Mouse (Mus musculus) T-helper 2 cell (primary cell): Measurements from ENCODE around the gene Slc12a3.

ENCODE experiments used
- in situ Hi-C: fragments of 300-600 bp; cut with MboI, MseI; formaldehyde crosslinking; loops from one replicate; pipeline ENCODE4 v1.15.1; 2025; ENCODE audit warnings: high pct_unique_total_duplicates

Slc12a3 gene

DNA sequence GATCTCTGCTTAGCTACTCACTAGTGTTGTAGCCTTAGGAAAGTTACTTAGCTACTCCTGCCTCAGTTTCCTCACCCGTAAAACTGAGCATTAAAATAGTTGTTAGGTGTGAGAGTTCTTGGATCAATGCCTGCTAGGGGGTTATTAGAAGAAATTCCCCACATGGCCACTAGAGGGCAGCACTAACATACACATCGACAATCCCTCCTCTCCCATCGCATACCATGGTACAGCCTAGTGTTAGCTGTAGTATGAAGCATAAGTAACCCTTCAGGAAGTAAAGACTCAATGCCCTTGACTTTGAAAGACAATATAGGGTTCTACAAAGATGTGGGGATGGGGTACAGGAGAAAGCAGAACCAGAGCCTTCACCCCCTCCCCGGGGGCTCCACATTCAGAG lies 1.7 kb downstream of the Slc12a3 start:
- in situ Hi-C loops, result loop anchor here (5.0 kb wide), 1 partner anchor 147 kb away; no protein-coding TSS in a partner anchor

DNA sequence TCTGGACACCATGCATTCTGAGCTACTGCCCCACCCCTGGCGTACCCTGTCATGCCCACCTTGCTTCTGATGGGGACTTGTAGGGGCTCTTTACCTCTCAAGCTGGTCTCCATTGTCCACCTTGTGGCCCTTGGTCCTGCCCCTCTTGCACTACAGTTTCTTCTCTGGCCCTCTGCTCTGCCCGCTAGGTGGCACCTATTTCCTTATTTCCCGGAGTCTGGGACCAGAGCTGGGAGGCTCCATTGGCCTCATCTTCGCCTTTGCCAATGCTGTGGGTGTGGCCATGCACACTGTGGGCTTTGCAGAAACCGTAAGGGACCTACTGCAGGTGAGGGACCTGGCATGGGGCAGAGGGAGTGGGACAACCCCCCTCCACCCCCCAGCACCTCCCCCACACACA lies 4.3 kb downstream of the Slc12a3 start:
- in situ Hi-C loops, result loop anchor here (5.0 kb wide), 1 partner anchor 144 kb away; no protein-coding TSS in a partner anchor

DNA sequence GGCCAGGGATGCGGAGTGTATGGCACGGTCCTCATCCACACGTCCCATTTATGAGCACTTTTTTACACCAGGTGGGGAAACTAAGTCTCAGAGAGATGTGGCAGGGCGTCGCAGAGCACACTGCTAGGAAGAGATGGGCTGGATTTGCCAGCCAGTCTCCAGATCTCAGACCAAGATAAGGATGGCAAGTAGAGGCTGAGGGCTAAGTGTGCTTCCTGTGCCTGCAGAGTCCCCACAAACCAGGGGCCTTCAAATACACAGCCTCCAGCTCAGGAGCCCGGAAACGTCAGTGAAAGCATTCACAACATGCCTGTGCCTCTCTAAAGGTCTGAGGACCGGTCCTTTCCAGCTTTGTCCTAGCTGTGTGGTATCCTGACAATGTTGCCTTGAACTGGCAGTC lies 8.6 kb downstream of the Slc12a3 start:
- in situ Hi-C loops, result loop anchor here (5.0 kb wide), 1 partner anchor 65 kb away; no protein-coding TSS in a partner anchor

DNA sequence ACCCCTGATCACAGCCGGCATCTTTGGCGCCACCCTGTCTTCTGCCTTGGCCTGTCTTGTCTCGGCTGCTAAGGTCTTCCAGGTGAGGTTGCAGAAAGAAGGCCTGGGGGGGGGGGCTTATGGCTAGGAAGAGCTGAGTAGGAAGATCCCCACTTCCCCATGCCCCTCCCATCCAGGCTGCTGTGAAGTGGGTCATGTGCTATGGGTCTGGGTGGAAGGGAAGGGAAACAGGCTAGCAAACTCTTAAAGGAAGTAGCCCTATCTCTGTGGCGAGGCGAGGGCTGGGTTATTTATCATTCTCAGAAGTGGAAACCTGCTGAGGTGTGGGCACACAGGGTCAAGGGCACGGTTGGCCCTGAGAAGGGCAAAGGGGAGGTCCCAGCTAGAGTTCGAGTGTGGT lies 11.8 kb downstream of the Slc12a3 start:
- in situ Hi-C loops, result no loop called here

DNA sequence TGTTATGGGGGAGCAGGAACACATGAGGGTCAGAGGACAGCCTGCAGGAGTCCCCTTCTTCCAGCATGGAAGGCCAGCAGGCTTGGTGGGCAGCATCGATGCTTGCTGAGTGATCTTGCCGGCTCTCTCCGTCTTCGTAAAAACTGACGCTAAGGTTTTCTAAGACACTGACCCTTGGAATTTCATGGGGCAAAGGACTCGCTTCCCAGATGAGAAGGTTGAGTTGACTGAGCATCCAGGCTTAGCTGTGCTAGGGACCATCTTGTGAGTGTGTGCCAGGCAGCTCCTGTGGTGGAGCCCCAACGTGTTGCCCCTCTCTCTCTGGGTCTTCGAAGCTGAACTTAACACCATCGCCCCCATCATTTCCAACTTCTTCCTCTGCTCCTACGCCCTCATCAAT lies 13.7 kb downstream of the Slc12a3 start:
- in situ Hi-C loops, result no loop called here

DNA sequence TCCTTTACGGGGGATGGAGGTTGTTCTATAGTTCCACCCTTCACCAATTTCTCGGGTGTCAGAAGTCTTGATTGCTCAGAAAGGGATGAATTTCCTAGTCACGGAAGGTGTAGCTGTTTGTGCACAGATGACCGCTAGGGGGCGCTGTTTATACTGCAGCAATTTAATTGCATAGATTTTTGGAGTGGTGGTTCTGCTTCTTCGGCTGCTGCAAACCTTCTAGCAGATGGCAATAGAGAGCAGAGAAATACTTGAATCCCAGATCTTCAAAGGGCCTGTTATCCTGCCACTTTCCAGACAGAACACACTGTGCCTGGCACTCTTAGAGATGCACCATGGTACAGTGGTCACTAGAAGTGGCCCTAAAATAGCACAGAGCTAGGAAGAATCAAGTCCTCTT lies 14.3 kb downstream of the Slc12a3 start:
- in situ Hi-C loops, result no loop called here

DNA sequence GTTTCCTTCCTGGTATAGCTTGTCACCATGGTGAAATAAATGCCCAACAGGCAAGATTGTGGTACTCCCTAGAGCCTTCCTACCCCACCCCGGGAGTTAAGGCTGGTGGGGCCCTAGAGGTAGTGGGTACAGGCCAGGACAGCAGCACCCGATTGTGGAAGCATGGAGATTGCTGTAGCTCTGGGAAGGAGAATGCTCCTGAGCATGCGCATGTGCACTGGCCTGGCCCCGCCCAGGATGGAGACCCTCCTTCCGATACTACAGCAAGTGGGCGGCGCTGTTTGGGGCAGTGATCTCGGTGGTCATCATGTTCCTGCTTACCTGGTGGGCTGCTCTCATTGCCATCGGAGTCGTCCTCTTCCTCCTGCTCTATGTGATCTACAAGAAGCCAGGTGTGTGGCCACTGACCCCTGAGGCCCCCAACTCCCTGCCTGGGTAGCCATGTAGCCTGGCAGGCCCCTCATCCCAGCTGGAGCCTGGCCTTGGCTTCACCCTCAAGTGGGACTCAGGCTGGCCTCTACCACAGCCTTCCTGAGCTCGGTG lies 14.8 kb downstream of the Slc12a3 start:
- in situ Hi-C loops, result no loop called here

DNA sequence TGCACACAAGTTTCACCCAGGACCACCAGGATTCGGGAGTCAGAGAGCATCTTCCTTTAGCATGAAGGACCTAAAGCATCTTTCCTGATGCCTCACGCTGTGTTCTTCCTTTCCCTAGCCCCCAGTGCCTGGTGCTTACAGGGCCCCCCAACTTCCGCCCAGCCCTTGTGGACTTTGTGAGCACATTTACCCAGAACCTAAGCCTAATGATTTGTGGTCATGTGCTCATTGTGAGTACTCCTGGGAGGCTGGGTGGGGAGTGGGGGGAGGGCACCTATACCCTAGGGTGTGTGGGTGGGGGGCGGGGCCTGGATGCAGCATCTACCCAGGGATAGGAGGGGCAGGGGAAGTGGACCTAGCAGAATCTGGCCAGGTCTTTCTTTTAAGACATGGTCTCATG lies 16.7 kb downstream of the Slc12a3 start:
- in situ Hi-C loops, result no loop called here

DNA sequence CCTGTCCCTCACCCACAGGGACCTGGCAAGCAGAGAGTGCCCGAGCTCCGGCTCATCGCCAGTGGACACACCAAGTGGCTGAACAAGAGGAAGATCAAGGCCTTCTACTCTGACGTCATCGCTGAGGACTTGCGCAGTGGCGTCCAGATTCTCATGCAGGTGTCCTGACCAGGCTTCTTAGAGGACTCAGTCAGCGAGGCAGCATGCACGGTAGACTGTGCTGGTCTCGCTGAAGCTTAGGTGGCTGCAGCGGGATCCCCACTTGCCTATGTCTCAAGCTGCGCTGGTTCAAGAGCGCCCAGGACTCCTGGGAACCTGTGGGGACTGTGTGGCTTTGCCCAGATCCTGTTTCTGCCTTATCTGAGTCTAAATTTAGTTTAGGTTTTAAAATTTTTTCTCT lies 17.3 kb downstream of the Slc12a3 start:
- in situ Hi-C loops, result no loop called here

DNA sequence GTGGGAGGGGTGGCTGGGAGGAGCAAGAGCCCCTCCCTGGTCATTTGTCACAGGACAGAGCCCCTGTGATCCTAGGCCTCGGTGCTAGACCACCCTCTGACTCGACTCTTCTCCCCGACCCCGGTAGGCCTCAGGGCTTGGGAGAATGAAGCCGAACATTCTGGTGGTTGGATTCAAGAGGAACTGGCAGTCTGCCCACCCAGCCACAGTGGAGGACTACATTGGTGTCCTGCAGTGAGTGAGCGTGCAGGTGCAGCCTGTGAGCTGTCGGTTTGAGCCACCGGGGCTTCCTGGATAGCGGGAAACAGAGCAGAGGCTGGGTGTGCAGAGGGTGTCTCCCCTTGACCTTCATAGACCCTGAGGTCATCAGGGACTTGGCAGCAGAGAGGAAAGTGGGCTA lies 19.4 kb downstream of the Slc12a3 start:
- in situ Hi-C loops, result no loop called here

DNA sequence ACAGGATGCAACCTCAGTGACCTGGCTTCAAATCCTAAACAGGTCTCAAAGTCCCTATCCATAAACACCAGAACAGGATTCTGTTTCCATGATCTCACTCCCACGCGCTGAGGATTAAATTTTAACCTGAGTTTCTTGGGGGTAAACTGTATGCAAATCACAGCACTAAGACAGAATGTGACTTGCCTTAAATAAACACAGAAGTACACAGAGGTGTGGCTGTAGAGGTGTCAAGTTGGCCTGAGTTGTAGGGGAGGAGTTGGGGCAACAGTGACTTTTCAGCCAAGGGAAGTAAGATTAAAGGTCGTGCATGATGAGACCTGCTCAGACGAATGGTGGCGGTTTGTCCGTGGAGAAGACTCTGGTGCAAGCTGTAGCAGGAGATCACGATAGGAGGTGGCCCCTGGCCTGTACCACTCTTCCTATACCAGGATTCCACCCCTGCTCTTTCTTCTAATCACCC lies 25.1 kb downstream of the Slc12a3 start:
- in situ Hi-C loops, result no loop called here

DNA sequence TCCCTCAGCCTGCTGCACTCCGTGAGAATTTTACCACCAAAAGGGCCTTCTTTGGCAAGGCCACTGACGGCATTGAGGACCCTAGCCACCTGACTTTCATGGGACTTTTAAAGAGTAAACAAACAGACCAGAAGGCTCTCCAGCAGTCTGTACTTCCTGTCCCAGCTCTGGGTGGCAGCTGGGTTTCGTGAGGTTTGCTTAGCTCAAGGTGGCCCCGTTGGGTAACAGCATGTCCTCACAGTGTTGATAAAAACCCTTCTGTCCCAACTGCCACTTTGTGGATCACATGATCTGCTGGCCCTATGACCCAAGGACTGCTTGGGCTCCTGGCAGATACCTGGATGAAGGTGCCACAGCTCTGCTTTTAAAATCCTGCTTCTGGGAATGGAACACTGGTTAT lies 25.6 kb downstream of the Slc12a3 start:
- in situ Hi-C loops, result no loop called here

DNA sequence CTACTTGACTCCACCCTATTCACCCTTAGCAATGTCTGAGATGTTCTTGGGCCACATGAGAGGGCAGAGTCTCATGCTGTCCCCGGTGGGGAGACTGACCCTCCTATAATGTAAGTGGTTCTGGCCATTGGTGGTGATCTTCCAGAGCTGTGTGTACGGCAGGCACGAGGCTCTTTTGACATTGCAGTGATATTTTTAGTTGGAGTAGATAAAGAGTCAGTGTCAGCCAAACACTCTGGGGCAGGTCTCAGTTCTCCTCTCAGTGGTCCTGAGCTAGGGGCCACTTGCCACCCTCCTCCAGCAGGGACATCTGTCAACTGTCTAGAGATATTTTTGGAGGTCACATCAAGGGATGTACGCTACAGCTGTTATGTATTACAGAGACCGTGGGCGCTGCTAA lies 28.2 kb downstream of the Slc12a3 start:
- in situ Hi-C loops, result no loop called here

DNA sequence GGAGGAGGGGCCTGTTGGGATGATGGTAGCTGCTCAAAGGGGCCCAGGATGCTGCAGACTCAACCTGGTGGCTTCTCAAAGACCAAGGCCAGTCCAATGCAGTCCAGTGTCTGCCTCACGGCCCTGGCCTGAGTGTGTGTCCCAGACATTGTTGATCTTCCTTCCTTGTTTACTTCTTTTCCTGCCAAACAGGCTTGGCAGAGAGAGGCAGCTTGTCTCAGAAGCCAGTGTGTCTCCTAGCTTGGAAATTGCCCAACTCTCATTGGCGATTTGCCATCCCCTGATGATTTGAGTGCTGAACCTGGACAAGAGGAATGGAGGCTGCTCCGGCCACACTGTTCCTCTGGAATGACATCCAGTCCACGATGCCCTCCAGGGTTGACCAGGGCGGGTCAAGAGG lies 29.5 kb downstream of the Slc12a3 start:
- in situ Hi-C loops, result no loop called here

DNA sequence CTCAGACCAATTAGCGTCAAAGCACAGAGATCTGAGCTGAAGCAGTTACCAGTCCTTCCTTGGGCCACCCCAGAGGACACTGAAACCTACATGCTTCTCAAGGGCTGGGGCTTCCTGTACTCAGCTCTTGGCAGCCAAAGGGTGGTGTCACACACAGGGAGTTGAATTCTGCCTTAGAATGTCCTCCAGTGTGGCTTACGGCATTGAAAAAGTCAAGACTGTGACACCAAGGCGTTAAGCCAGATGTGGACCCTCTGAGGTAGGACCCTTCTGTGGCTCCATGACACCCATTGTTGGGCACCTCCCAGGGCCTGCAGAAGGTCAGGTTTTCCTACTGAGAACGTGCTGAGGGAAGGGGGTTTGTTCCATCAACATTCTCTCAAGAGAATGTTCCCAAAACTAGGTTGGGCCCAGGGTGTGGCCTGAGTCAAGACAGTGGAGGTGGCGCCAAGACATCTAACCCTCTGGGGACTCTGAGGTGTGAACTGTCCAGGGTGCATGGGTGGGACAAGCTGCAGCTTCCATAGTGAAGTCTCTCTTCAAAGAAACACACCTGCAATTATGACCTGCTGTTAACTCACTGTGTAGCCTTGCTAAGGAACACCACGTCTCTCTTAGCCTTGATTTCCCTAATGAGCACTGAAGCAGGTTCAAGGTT lies 32.9 kb downstream of the Slc12a3 start:
- in situ Hi-C loops, result no loop called here

DNA sequence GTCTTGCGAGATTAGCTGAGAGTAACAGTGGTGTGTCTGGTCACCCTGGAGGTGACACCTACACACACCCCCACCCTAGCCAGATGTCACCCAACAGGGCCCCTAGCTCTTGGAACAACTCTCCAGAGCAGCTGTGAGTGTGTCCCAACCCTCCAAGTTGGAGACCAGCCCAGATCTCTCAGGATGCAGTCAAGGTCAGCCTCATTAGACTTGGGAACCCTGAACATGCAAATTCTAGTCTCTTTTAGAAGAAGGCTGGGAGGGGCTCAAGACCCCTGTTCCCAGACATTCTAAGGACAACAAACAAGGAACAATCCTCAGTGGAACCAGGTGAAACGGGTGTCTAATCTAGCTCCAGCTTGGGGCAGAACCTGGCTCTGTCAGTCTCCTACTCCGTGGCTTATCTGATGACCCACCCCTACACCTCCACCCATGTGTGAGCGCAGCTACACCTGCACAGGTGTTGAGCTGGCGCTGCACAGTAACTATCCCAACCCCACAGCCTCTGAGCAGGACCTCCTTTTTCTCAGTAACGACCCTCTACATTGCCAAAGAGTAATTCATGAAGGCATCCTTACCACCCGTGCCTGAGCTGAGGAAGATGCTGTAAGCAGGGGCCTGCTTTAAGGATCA lies 33.7 kb downstream of the Slc12a3 start:
- in situ Hi-C loops, result no loop called here

DNA sequence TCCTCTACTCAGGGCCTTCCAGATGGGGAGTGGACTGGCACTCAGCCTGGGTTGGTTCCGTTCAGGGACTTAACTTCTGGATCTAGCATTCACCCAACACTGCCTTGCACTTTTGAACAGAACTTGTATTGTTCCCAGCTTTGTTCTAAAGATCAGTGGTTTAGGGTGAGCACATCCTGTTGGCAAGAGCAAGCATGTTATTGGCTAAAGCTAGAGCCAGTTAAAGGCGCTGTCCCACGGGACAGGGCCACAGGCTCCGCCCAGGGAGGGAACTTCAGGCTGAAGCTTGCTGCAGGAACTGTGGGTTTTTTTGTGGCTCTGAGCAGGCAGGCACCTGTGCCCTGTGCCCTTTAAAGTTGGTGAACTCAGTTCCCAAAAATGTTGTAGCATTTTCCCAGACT lies 34.3 kb downstream of the Slc12a3 start:
- in situ Hi-C loops, result no loop called here

DNA sequence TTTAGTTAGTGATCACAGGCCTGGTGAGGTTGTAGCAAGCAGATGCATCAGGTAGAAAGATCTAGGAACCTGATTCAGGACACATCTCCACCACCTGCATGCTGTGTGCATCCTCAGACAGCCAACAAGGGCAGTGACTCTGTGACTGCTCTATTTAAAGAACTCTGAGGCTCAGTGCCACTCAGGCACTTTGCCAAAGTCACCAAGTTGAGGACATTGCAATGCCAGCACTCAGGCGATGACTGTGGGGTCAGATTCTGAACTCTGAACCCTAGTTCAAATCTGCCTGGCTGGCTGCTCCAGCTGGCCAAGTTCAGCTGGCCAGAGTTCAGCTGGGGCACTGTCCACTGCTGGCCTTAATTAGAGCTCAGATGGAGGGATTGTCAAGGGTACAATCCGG lies 34.9 kb downstream of the Slc12a3 start:
- in situ Hi-C loops, result no loop called here

DNA sequence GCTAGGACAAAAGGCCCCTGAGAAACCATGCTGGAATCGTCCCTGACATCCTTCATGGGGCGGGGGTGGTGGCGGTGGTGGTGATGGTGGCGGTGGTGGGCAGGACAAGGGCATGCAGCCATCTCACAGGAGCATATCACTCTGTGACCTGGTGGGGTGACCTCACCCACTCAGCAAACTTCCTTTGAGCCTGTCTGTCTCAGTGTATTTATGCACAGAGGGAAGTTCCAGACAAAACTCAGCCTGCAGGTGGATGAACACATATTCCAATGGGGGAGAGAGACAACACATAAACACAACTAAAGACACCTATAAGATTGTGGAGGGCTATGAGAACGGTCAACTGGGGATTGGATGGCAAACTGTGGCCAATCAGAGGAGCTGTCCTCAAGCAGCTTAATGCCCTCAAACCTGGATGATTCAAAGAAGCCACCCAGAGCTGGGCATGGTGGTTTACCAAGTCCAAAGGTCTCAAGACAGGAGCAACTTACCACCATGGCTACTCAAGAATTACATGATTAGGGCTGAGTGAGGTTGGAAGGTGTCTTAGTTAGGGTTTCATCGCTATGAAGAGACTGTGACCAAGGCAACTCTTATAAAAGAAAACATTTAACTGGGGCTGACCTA lies 35.8 kb downstream of the Slc12a3 start:
- in situ Hi-C loops, result no loop called here

DNA sequence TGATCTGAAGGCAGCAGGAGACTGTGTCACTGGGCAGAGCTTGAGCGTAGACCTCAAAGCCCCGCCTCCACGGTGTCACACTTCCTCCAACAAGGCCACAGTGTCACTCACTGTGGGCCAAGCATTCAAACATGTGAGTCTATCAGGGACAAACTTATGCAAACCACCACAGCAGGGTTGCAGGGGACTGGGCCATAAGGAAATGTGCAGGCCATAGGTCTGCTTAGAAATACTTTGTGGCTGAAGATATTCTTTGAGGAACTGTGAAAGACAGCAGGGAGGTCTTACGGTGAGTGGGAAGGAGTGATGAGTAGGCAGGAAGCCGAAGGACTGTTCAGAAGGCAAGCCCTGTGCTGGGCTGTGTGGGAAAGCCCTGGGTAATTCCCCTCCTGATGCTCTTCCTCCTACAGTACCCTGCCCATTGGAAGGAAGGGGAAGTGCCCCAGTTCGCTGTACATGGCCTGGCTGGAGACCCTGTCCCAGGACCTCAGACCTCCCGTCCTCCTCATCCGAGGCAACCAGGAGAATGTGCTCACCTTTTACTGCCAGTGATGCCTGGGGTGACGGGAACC lies 36.5 kb downstream of the Slc12a3 start:
- in situ Hi-C loops, result no loop called here

DNA sequence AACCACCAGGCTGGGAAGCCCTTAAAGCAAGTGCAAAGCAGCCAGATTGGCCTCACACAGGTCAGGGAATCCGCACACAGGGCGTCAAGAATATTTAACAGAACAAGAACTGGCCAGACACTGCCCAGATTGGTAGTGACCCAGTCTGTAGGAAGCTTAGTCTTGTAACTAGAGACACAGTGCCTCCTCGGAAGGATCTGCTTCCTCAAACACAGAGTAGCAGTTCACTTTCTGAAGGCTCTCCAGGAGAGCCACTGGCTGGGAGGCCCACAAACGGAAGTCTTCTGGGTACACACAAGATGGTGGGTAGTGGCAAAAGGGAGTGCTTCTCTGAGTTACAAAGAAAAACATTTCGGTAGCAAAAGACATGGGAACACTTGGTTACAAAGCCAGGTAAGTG lies 41.8 kb downstream of the Slc12a3 start:
- in situ Hi-C loops, result no loop called here

DNA sequence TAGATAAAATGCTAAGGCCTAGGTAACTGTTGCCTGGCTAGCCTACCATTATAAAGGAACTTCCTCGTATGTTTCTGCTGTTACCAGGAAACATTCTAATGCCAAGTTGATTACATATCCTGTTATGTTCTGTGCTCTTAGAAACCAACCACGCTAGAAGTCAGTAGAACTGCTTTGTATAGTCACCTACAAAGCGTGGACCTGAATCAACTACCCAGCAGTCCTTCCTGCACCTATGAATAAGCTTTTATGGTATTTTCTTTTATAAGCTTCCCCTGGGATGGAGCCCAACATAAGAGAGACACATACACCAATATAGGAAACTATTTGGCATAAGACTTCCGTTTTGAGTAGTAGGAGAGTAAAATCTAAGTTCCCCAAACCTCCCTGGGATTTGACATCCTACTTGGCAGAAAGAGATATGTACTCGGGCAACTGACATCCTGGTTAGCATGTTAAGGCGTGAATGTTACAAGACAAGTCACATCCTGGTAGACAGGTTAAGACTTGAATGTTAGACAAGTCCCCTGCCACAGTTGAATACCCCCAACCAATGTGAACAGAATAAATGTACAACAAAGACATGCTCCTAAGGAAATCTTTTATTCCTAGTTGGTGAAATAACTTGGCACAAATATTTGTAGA lies 44.1 kb downstream of the Slc12a3 start:
- in situ Hi-C loops, result no loop called here
